Comparison of ENCODE assay signal across 23 mouse cellular contexts in the genomic region with DNA sequence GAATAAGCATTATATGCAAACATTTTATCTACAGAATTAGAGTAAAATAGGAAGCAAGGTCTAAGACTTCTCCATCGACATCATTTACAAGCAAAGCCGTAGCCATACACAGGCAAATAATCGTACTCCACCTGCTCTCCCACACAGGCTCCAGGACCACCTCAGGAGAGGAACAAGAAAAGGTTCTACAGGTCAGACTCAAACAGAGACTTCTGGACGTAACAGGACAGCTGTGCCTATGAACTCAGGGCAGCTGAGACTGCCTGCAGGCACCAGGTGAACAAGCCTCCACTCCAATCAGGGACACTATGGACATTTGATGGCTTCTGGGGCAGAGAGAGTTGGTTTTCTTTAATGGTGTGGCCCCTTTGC.
"Had no signal": no experiment of that assay in that cellular context is flagged by ENCODE, and none has a peak within 500 bp of the region (broad histone marks: within the 10 kb centered on the region; RNA-seq: fewer than 3 reads in every experiment).

No protein-coding gene starts in this region.

- H3K27me3 ChIP-seq: heart, embryonic 12.5 days; hindbrain, embryonic 12.5 days; intestine, embryonic 15.5 days; limb, embryonic 12.5 days; liver, embryonic 13.5 days had no signal

- H3K27ac ChIP-seq: gastrocnemius, adult 2 months; heart, embryonic 10.5 days; hindbrain, embryonic 10.5 days; hindbrain, embryonic 12.5 days; hindbrain, embryonic 14.5 days; intestine, embryonic 15.5 days; limb, embryonic 10.5 days; limb, embryonic 12.5 days; liver, embryonic 13.5 days had no signal

- DNase-seq: gastrocnemius, adult 2 months; gastrocnemius, postnatal 10 days; gastrocnemius, postnatal 25 days; heart, postnatal 10 days; heart, postnatal 4 days; kidney, adult 18-20 months; kidney, adult 8-10 months; kidney, postnatal 10 days; kidney, postnatal 25 days; kidney, postnatal 4 days; liver, embryonic 13.5 days had no signal

- H3K36me3 ChIP-seq: intestine, embryonic 15.5 days had no signal

- H3K4me1 ChIP-seq: heart, embryonic 10.5 days; heart, embryonic 12.5 days; hindbrain, embryonic 10.5 days; hindbrain, embryonic 12.5 days; intestine, embryonic 15.5 days; liver, embryonic 13.5 days had no signal

- H3K9ac ChIP-seq: heart, embryonic 12.5 days; hindbrain, embryonic 12.5 days; hindbrain, embryonic 14.5 days; intestine, embryonic 15.5 days; limb, embryonic 12.5 days; liver, embryonic 13.5 days had no signal

- ATAC-seq: forebrain, embryonic 16.5 days; hindbrain, embryonic 16.5 days; inflammation-experienced regulatory T-cells, adult 6 months; intestine, embryonic 15.5 days; intestine, postnatal 0 days had no signal

- H3K9me3 ChIP-seq: heart, embryonic 10.5 days; heart, embryonic 12.5 days; hindbrain, embryonic 10.5 days; hindbrain, embryonic 12.5 days; intestine, embryonic 15.5 days; limb, embryonic 10.5 days; limb, embryonic 12.5 days; liver, embryonic 13.5 days had no signal

- H3K4me3 ChIP-seq: gastrocnemius, adult 2 months; heart, embryonic 10.5 days; heart, embryonic 12.5 days; hindbrain, embryonic 10.5 days; hindbrain, embryonic 12.5 days; intestine, embryonic 15.5 days; limb, embryonic 10.5 days; limb, embryonic 12.5 days; liver, embryonic 13.5 days had no signal

- H3K4me2 ChIP-seq: heart, embryonic 12.5 days; hindbrain, embryonic 12.5 days; hindbrain, embryonic 14.5 days; intestine, embryonic 15.5 days; limb, embryonic 12.5 days; liver, embryonic 13.5 days had no signal
